Mouse (Mus musculus): ENCODE results near the gene Pik3cb.

Gene Pik3cb

DNA sequence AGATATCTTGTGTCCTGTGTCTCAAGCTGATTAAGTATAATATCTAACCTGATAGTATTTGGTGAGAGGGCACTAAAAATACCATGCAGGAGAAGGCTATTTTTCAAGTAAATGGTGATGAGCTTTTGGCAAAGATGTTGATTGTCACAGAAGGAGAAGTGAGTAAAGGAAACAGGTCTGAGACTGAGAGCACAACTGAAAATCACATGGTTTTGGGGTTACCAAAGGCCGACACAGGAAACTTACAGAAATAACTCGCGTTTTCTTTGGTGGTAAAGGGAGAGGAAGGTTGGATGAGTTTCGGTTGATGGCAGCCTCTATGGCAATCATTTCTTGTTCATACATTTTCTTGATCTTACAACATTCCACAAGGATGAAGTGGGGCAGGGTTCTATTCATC lies 50.5 kb downstream of the Pik3cb start:
- DNase-seq (ENCODE audit: extremely low read depth, insufficient read length, low spot score) = no peak

DNA sequence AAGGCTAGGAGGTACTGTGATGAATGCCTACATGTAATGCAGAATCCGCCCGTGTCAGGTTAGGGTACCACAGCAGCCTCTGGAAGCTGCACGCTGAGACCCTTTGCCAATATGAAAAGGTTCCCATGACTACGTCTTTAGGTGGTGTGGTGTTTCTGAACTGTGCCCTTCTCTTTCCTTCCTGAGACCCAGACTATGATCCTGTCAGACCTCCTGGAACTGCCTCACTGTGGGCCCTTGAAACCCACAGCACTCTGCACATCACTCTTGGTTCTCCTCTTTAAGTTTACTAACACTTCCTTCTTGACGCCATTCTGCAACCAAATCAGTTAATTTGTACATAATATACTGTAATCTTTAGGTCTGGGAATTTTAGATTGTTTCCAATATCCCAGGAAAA lies 58.7 kb downstream of the Pik3cb start:
- no peak for DNase-seq (ENCODE audit: extremely low read depth, insufficient read length, low spot score)

DNA sequence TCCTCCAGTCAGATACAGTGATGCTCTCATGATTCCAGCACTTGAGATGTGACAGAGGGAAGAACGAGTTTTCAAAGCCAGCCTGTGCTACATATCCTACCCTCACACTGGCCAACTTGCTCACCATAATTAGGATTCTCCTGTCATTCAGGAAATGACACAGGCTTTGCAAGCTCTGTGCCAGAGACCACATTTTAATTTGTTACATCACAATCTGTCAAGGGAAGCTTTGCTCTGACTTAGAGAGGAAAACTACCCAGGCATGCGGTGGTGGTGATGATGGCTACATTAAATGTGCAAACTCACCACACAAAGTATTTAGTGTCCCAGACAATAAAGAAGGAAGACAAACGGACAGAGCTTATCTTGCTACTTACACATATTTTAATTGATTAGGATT lies 59.1 kb downstream of the Pik3cb start:
- no peak for DNase-seq (ENCODE audit: extremely low read depth, insufficient read length, low spot score)

DNA sequence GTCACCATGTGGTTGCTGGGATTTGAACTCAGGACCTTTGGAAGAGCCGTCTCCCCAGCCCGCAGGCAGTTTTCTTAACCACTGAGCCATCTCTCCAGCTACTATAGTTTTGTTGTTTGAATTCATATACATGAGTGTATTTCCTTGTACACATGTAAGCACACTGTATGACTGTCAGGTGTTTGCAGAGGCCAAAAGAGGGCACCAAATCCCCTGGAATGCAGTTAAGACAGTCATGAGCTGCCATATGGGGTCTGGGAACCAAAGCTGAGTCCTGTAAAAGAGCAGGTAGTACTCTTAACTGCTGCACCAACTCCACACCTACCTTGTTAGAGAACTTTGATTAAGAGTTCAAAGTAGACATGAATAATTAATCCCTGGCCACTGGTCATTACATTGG lies 59.8 kb downstream of the Pik3cb start:
- DNase-seq (ENCODE audit: extremely low read depth, insufficient read length, low spot score) = peak; percentile 27

DNA sequence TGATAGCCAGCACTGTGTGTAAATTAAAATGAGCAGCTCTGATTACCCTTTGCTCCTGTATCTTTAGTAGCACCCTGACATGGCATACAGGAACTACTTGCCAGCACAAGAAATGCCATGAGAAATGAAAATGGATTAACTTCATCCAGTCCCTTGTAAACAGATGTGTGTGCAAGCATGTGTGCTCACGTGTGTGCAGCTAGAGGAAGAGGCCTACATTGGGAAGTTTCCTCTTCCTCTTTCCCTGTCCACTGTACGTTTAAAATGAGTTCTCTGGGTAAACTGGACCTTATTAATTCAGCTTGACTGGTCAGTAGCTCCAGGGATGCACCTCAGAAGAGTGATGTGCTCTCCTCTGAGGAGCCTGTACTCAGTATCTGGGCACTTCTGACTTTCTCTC lies 66.0 kb downstream of the Pik3cb start:
- no peak for DNase-seq (ENCODE audit: extremely low read depth, insufficient read length, low spot score)

DNA sequence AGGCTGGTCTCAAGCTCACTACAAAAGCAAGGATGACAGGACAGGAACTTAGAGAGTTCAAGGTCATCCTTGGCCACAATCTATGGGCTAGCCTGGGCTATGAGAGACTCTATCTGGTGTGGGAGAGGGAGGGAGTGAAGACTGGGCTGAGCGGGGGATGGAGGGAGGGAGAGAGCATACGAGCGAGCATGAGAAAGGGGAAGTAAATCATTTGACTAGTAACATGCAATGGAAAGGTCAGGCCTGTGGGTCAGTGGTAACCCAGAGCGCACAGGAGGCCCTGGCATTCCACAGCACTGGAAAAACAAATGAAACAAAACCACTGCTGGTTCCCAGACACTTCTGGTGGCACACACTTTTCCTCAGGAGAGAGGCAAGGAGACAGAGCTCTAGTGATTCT lies 67.9 kb downstream of the Pik3cb start:
- DNase-seq (ENCODE audit: extremely low read depth, insufficient read length, low spot score) = no peak

DNA sequence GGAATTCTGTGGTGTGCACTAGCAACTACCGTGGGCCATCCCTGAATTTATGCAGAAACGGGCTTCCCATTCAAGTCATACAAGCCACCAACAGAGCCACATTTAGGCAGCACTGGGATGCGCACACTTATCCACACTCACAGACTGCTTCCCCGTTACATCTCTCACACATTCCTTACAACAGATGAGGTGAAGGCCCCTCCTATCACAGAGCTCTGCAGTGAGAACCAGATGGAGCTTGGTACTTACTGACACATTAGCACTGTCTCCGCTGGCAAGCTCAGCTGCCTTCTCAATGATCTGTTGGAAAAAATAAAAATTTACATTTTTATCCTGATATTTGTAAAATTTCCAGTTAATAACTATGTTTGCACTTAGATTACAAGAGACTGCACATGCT lies 75.1 kb downstream of the Pik3cb start:
- DNase-seq (ENCODE audit: extremely low read depth, insufficient read length, low spot score) = no peak

DNA sequence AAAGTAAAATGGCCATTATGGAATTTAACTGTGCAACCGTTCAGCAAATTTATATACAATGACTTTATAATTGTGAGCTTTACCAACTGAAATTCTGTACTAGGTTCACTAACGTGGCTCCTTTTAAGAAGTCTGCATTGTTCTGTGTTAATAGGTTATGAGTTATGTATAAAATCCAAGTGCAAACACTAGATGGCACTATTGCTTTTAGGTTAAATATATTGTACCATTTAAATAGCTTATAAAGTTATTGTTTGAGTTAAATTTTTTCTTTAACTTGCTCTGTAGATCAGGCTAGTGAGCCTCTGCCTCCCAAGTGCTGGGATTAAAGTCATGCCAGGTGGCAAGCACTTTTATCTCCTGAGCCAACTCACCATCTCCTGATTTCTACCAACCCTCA lies 76.2 kb downstream of the Pik3cb start:
- no peak for DNase-seq (ENCODE audit: extremely low read depth, insufficient read length, low spot score)

DNA sequence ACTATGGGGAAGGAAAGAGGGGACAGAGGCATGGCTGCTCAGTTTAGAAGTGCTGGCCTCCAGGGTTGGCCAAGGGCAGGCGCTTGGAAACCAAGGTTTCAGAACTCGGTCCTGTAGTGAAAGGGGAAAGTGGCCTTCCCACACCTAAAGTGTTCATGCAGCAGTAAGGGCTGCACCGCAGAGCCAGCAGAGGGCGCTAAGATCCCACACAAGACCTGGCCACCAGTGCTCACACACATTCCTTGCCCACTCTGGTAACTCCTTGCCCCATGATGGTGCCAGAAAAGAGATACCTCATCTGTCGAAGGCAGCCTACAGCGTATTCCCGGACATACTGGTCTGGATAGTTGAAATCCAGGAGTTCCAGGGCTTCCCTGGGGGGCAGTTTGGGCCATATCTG lies 77.9 kb downstream of the Pik3cb start:
- DNase-seq (ENCODE audit: extremely low read depth, insufficient read length, low spot score) = peak; percentile 48

DNA sequence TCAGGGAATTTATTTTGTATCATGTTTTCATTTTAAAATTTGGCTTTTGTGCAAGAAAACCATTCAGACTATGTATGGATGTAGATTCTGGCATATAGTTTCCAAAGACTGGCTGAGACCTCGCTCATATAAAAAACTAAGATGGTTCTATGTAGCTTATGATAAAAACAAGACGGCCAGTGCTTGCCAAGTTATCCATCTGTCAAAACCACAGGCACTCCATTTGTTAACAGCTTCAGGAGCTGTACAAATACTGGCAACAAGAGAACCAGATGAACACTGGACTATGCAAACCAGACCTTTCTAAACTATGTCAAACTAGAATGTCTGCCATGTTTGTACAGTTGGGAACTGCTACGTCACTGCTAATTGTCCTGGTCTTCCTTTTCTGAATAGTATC lies 82.7 kb downstream of the Pik3cb start:
- no peak for DNase-seq (ENCODE audit: extremely low read depth, insufficient read length, low spot score)

DNA sequence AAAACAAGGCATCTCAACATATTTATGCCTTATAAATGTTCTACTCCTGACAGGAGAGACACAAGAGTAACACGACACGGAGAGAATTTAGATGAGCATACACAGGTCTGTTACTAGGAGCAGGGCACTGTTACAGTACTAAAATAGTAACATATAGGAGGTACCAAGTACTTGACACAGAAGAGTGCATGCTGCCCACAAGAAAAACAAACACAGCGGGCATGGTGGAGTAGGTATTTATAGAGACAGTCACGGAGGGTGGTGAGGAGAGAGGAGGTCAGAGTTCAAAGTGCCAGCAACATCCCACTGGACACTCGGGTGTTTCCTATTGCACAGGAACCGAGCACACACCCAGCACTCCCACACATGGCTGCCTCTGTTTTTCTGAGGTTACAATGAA lies 90.7 kb downstream of the Pik3cb start:
- DNase-seq (ENCODE audit: extremely low read depth, insufficient read length, low spot score) = no peak

DNA sequence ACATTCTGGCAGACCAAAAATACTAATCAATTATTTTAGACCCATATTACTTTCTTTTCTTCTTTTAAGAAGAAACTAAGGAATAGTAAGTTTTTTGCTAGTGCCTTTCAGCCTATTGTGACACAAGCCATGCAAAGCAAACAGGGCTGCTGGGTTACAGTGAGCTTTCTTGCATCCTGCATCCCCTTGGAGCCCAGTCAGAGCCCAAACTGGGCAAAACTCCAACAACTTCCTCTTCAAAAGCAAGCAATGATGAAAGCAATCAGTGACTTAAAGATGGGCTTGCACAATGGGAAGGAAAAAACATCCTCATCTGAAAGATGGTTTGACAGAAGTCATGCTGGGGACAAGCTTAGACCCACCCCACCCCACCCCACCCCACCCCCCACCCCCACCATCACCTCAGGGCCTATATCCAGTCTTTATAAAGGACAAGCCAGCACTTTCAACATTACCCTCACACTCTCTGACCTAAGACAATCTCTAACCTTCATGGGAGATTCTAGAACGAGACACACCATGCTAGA lies 91.6 kb downstream of the Pik3cb start:
- DNase-seq (ENCODE audit: extremely low read depth, insufficient read length, low spot score) = no peak

DNA sequence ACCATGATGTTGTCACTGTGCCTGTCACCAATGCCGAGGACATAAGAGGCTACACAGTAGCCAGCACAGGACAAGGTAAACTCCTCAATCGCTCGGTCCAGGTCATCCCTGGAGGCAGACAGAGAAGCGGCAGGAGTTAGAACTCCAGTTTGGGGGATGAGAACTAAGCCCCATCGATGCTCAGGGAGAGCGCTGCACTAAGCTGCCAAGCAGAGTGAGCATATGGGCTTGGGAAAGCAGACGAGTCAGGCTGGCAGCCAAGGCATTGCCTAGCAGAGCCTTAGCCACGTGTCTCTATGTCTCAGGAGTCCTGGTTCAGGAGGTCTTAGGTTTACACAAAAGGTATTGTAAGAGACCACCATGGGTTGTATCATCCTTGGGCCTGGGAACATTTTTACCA lies 95.7 kb downstream of the Pik3cb start:
- no peak for DNase-seq (ENCODE audit: extremely low read depth, insufficient read length, low spot score)

DNA sequence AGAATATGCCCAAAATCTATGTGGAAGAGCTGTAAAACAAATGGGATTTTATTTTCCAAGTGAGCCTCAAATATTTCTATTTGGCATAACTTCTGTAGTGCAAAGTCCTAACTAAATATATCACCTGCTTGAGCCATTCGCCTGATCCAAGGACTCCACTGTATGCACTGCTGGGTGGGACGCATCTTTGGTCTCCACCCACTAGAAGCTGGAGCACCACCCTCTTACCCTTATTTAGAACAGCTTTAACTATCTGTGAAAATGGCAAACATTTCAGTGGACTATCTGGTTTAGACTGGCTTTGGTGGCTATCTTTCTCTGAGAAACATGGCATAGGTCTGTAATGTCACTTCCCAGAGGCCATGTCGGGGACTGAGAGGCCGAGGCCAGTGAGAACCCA lies 97.8 kb downstream of the Pik3cb start:
- DNase-seq (ENCODE audit: extremely low read depth, insufficient read length, low spot score) = no peak

DNA sequence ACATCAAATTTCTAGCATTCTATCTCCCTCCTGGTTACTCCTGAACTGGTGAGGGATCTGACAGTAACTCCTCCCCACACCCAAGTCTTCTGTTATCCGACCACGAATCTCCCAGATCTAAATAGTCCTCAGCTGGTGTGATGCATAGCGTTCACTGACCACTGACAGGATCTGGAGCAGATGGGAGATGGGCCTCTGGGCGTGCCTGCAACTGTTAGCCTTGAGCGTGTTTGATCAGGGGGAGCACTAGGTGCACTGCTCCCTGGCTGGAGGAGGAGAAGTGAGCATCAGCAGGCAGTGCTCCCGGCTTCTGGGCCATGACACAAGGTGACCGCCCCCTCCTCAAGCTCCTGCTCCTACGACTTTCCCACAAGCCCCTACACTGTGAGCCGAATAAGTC lies 98.4 kb downstream of the Pik3cb start:
- DNase-seq (ENCODE audit: extremely low read depth, insufficient read length, low spot score) = no peak

DNA sequence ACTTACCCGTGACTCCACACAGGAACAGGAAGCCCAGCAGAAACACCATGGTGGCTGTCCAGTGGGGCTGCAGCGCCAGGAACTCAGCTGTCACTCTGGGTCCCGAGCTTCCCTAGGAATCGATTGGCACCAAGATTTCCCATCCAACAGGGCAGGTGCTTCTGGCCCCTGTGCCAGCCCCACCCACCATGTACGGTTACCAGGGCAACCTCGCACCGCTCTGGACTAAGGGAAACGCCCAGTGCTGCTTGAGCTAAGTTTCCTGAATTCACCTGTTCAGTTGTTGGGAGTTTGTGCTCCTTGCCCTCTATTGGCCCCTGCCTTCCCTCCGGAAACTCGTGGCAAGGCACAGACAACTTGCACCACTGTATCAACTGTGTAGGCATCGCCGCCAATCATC lies 104.8 kb downstream of the Pik3cb start, which contains the start of gene Gm1123:
Gene Gm1123, minus strand, starts transcription at position 141 of the 400 bp plus-strand sequence.
- DNase-seq (ENCODE audit: extremely low read depth, insufficient read length, low spot score) = peak; percentile 20

DNA sequence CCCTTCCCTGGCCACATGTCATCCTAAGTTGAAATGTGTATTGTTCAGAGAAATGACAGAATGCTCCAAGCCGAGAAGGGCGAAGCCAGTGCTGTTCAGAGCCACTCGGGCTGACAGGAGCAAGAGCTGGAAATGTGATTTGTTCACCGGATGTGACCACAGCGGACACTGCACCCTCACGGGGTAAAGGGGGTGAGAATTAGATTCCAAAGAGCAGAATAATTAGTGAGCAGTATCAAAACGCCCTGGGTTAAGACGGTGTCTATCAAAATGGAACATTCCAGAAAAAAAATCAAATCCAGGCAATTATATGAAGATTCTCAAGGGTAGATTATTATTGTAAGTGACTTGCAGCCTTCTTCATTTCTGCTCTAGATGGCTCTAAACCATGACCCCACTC lies 106.3 kb downstream of the Pik3cb start:
- DNase-seq (ENCODE audit: extremely low read depth, insufficient read length, low spot score) = no peak

DNA sequence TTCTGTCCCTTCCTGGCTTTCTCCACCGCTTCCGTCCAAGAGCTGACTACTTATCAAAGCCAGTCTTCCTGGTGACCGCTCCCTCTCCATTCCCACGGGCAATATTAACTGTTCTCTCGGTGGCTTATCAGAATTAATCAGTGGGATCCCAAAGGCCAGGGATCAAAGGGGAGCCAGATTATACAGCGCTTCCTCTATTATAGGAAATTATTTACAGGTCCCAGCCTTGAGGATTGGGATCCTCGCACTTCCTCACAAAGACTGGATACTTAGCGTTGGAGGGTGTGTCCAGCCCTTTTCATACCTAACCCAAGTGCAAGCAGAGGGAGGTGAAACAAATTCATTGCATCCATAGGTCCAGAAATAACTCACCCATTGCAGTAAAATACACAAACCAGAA lies 108.4 kb downstream of the Pik3cb start:
- no peak for DNase-seq (ENCODE audit: extremely low read depth, insufficient read length, low spot score)

DNA sequence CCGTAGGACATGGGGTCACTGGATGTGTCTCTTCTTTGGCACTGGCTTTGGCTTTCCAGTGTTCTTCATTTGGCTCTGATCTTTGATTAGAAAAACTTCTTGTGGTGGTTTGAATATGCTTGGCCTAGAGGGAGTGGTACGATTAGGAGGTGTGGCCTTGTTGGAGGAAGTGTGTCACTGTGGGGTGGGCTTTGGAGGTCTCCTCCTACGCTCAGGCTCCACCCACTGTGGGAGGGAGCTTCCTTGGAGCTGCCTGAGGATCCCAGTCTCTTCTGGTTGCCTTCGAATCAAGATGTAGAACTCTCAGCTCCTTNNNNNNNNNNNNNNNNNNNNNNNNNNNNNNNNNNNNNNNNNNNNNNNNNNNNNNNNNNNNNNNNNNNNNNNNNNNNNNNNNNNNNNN lies 118.7 kb downstream of the Pik3cb start:
- DNase-seq (ENCODE audit: extremely low read depth, insufficient read length, low spot score) = peak; percentile 34

DNA sequence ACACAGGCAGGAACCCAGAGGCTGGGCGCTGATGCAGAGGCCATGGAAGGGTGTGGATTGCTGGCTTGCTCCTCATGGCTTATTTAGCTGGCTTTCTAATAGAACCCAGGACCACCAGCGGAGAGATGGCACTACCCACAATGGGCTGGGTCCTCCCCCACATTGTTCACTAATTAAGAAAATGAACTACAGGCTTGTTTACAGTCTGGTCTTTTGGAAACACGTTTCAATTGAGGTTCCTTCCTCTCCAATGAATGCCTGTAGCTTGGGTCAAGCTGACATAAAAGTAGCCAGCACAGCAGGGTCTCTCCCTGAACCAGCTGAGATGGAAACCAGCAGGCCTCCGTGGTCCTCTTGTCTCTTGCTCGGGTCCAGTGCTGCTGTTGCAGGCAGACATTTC lies 119.3 kb downstream of the Pik3cb start:
- DNase-seq (ENCODE audit: extremely low read depth, insufficient read length, low spot score) = no peak

DNA sequence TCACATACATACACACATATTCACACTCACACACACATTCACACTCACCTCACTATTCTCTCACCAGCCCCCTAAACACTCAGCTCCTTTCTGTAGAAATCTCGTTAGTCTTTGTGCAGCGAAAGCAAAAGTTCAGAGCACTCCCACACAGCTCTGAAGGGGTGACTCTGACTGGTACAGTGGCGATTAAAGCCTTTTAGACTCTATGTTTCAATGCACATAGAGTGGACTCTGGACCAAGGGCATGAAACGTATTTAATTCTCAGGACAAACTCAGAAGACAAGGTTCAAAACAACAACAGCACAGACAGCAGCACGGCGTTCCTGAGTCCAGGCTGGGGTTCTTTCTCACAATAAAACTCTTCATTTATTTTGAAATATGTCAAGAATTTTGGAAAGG lies 122.7 kb downstream of the Pik3cb start:
- no peak for DNase-seq (ENCODE audit: extremely low read depth, insufficient read length, low spot score)

DNA sequence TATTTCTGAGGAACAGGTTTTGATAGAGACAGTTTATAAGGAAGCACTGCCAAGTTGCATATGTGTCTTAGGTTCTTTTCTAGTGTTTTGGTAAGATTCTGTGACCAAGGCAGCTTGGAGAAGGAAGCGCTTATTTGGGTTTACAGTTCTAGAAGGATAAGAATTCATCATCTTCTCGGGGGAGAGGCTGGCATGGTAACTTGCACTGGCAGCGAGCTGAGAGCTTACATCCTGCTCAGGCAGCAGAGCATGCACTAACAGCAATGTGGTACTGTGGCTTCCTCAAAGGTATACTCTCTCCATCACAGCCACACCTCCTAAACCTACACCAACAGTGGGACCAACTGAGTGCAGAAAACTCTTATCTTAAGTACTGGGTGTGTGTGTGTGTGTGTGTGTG lies 123.7 kb downstream of the Pik3cb start:
- no peak for DNase-seq (ENCODE audit: extremely low read depth, insufficient read length, low spot score)

DNA sequence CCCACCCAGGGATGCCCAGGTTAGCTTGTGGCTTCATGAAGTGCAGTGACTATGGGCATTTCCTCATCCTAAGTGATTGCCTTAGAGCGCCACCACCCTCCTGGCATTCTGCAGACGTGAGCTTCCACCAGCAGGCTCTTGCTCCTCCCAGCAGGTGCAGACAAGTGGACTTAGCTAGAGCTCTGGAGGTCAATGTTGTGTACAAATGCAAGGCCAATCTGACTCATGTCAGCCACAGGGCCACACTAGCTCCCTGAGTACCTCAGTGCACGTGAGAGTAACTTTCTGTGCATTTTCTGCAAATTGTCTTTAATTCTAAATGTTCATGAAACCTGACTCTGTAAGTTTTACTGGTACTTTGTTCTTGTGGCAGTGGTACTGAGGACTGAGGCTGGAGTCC lies 124.1 kb downstream of the Pik3cb start:
- no peak for DNase-seq (ENCODE audit: extremely low read depth, insufficient read length, low spot score)

DNA sequence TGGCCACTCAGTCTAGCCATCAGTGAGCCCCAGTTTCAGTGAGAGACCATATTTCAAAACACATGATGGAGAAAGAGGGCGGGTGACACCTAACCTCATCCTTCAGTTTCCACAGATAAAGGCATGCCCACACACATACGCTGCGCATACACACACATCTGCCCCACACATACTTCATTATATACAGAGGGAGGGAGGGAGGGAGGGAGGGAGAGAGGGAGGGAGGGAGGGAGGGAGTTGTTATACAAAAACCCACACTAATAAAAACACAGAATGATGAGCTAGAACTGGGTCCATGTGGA lies 130.6 kb downstream of the Pik3cb start:
- no peak for DNase-seq (ENCODE audit: extremely low read depth, insufficient read length, low spot score)
